Mouse (Mus musculus): ENCODE results near the gene Sft2d2. TPM values are rescaled to one million over a fixed set of nuclear protein-coding genes. Genes with fewer than 3 reads are reported as not detected.

The Sft2d2 gene
- polyA plus RNA-seq, 1 experiment from 2014 or later = 4.8 TPM

- Histone ChIP-seq H3K4me1 (replicated peaks; ENCODE audit: control insufficient read depth, insufficient read depth, low read length) (no peaks in the 10 kb centered on the region), H3K4me2 (ENCODE audit: low read length) (no peak overlapping the region), H3K27ac (ENCODE audit: low read length) (no peak overlapping the region), H3K9me3 (ENCODE audit: control insufficient read depth, low read length) (no peaks in the 10 kb centered on the region), H3K4me3 (replicated peaks; ENCODE audit: low read length) (no peak overlapping the region), H3K9ac (replicated peaks; ENCODE audit: low read depth, low read length) (no peak overlapping the region), H3K36me3 (ENCODE audit: control insufficient read depth, insufficient read depth) (no peaks in the 10 kb centered on the region), H3K27me3 (replicated peaks; ENCODE audit: control insufficient read depth, insufficient read depth, low read length) (no peaks in the 10 kb centered on the region)
- WGBS = 71% methylated on average over 5 of the region's 5 CpGs
- no peak for ATAC-seq
Observed at GRCm38 (mm10) chr1:165129573-165129972, 64.7 kb downstream of the Sft2d2 start.

Other genes starting within 250 kb of the Sft2d2 start
- not detected in 2 replicates for gene Tbx19, start 33.7 kb downstream of the Sft2d2 start, polyA plus RNA-seq (2015; fragmentation: Nextera tagmentation; extraction: Ambion mirVana)
- gene Tiprl, start 42.6 kb upstream of the Sft2d2 start, polyA plus RNA-seq (2015; fragmentation: Nextera tagmentation; extraction: Ambion mirVana) = 168 and 170 TPM in 2 replicates
- gene Gpr161, start 101.4 kb upstream of the Sft2d2 start, polyA plus RNA-seq (2015; fragmentation: Nextera tagmentation; extraction: Ambion mirVana) = 4.5 and 4.7 TPM in 2 replicates